Mouse (Mus musculus): Measurements from ENCODE around the gene Ncs1. TPM values are rescaled to one million over a fixed set of nuclear protein-coding genes. Genes with fewer than 3 reads are reported as not detected.

Ncs1 gene
- polyA plus RNA-seq, 1 experiment, result not detected

- no peak for TF ChIP-seq GATA1 (IDR thresholded peaks at IDR 0.05; ENCODE audit: low read length)
Measured at GRCm38 (mm10) chr2:31258609-31259366, 13.2 kb downstream of the Ncs1 start.

GRCm38 (mm10) chr2:31259367-31259920 is 13.8 kb downstream of the Ncs1 start:
- no peak for TF ChIP-seq GATA1 (IDR thresholded peaks at IDR 0.05; ENCODE audit: low read length)

GRCm38 (mm10) chr2:31260549-31260948 is 14.9 kb downstream of the Ncs1 start:
- no peak for TF ChIP-seq GATA1 (IDR thresholded peaks at IDR 0.05; ENCODE audit: low read length)

GRCm38 (mm10) chr2:31263039-31263461 is 17.4 kb downstream of the Ncs1 start:
- TF ChIP-seq GATA1 (IDR thresholded peaks at IDR 0.05; ENCODE audit: low read length), result no peak

GRCm38 (mm10) chr2:31263746-31264378 is 18.2 kb downstream of the Ncs1 start:
- no peak for TF ChIP-seq GATA1 (IDR thresholded peaks at IDR 0.05; ENCODE audit: low read length)

- no peak for TF ChIP-seq GATA1 (IDR thresholded peaks at IDR 0.05; ENCODE audit: low read length)
Measured at GRCm38 (mm10) chr2:31267447-31267846, 21.8 kb downstream of the Ncs1 start.

GRCm38 (mm10) chr2:31268631-31269030 is 23.0 kb downstream of the Ncs1 start:
- no peak for TF ChIP-seq GATA1 (IDR thresholded peaks at IDR 0.05; ENCODE audit: low read length)

GRCm38 (mm10) chr2:31269188-31269587 is 23.6 kb downstream of the Ncs1 start:
- no peak for TF ChIP-seq GATA1 (IDR thresholded peaks at IDR 0.05; ENCODE audit: low read length)

- TF ChIP-seq GATA1 (IDR thresholded peaks at IDR 0.05; ENCODE audit: low read length), result no peak
Measured at GRCm38 (mm10) chr2:31269847-31270246, 24.2 kb downstream of the Ncs1 start.

- TF ChIP-seq GATA1 (IDR thresholded peaks at IDR 0.05; ENCODE audit: low read length), result no peak
Measured at GRCm38 (mm10) chr2:31270470-31270869, 24.8 kb downstream of the Ncs1 start.

- TF ChIP-seq GATA1 (IDR thresholded peaks at IDR 0.05; ENCODE audit: low read length), result no peak
Measured at GRCm38 (mm10) chr2:31271071-31271470, 25.4 kb downstream of the Ncs1 start.

- TF ChIP-seq GATA1 (IDR thresholded peaks at IDR 0.05; ENCODE audit: low read length), result no peak
Measured at GRCm38 (mm10) chr2:31274993-31275392, 29.4 kb downstream of the Ncs1 start.

- TF ChIP-seq GATA1 (IDR thresholded peaks at IDR 0.05; ENCODE audit: low read length), result no peak
Measured at GRCm38 (mm10) chr2:31277810-31278209, 32.2 kb downstream of the Ncs1 start.

GRCm38 (mm10) chr2:31278483-31278882 is 32.9 kb downstream of the Ncs1 start:
- TF ChIP-seq GATA1 (IDR thresholded peaks at IDR 0.05; ENCODE audit: low read length), result no peak

GRCm38 (mm10) chr2:31281138-31281537 is 35.5 kb downstream of the Ncs1 start:
- TF ChIP-seq GATA1 (IDR thresholded peaks at IDR 0.05; ENCODE audit: low read length), result no peak

- TF ChIP-seq GATA1 (IDR thresholded peaks at IDR 0.05; ENCODE audit: low read length), result no peak
Measured at GRCm38 (mm10) chr2:31282266-31282665, 36.6 kb downstream of the Ncs1 start.

GRCm38 (mm10) chr2:31282880-31283279 is 37.3 kb downstream of the Ncs1 start:
- no peak for TF ChIP-seq GATA1 (IDR thresholded peaks at IDR 0.05; ENCODE audit: low read length)

All from G1E-ER4 (cell line).